Mouse (Mus musculus): ENCODE measurements at regions not wholly inside any gene's neighbourhood (a gene's known extent, or its start where the extent isn't known, plus 50 kb on each side); places are given as distances from the start of the nearest gene placed in this dataset.
"Not testable (repeated sequence)": the region's sequence is repeated elsewhere in the genome, so short reads cannot be mapped to it uniquely, and the experiment has no call there.

- DNase-seq: no peak
Observed at GRCm38 (mm10) chr6:89059431-89059975, 157.5 kb downstream of the Tpra1 start.

GRCm38 (mm10) chr6:89064977-89065580, 163.0 kb downstream of the Tpra1 start:
- no peak for DNase-seq

GRCm38 (mm10) chr6:89066588-89066987, 164.5 kb downstream of the Tpra1 start:
- DNase-seq: no peak

- peak; percentile 69 for DNase-seq
Observed at GRCm38 (mm10) chr6:89068286-89068685, 166.2 kb downstream of the Tpra1 start.

GRCm38 (mm10) chr6:89069108-89069507, 167.1 kb downstream of the Tpra1 start:
- DNase-seq: no peak

GRCm38 (mm10) chr6:89070011-89070410, 168.0 kb downstream of the Tpra1 start:
- DNase-seq: no peak

- DNase-seq: no peak
Observed at GRCm38 (mm10) chr6:89071766-89072165, 169.7 kb downstream of the Tpra1 start.

GRCm38 (mm10) chr6:89072569-89072968, 170.5 kb downstream of the Tpra1 start:
- DNase-seq: no peak

- no peak for DNase-seq
Observed at GRCm38 (mm10) chr6:89081624-89082300, 179.7 kb downstream of the Tpra1 start.

- DNase-seq: no peak
Observed at GRCm38 (mm10) chr6:89084437-89084836, 182.4 kb downstream of the Tpra1 start.

GRCm38 (mm10) chr6:89085151-89085550, 183.1 kb downstream of the Tpra1 start:
- peak; percentile 7 for DNase-seq

GRCm38 (mm10) chr6:89087620-89088019, 185.6 kb downstream of the Tpra1 start:
- DNase-seq: no peak

- DNase-seq: peak; percentile 50
Observed at GRCm38 (mm10) chr6:89090096-89090495, 188.0 kb downstream of the Tpra1 start.

GRCm38 (mm10) chr6:89095911-89096310, 193.9 kb downstream of the Tpra1 start:
- no peak for DNase-seq

- no peak for DNase-seq
Observed at GRCm38 (mm10) chr6:89097531-89097930, 195.5 kb downstream of the Tpra1 start.

GRCm38 (mm10) chr6:89119241-89119640, 217.2 kb downstream of the Tpra1 start:
- DNase-seq: no peak

GRCm38 (mm10) chr6:89121023-89121745, 219.1 kb downstream of the Tpra1 start:
- no peak for DNase-seq

GRCm38 (mm10) chr6:89121746-89122070, 219.7 kb downstream of the Tpra1 start:
- DNase-seq: no peak

GRCm38 (mm10) chr6:89125916-89126315, 223.9 kb downstream of the Tpra1 start:
- no peak for DNase-seq

- not testable (repeated sequence) for DNase-seq
Observed at GRCm38 (mm10) chr6:89128141-89128540, 226.1 kb downstream of the Tpra1 start.

- DNase-seq: no peak
Observed at GRCm38 (mm10) chr6:89140469-89140868, 222.0 kb downstream of the Plxna1 start.

- DNase-seq: no peak
Observed at GRCm38 (mm10) chr6:89153027-89153662, 209.3 kb downstream of the Plxna1 start.

- DNase-seq: no peak
Observed at GRCm38 (mm10) chr6:89157501-89157900, 204.9 kb downstream of the Plxna1 start.

All from right cerebral cortex, adult 18-20 months (tissue).